Mouse (Mus musculus) WW6 (cell line): Measurements from ENCODE around the gene Dnaic1.

Source experiments
- DNase-seq: peaks from one replicate; pipeline ENCODE4 v3.0.0-alpha.2; 2013; ENCODE audit warnings: low read depth, low spot score

Dnaic1 gene

DNA sequence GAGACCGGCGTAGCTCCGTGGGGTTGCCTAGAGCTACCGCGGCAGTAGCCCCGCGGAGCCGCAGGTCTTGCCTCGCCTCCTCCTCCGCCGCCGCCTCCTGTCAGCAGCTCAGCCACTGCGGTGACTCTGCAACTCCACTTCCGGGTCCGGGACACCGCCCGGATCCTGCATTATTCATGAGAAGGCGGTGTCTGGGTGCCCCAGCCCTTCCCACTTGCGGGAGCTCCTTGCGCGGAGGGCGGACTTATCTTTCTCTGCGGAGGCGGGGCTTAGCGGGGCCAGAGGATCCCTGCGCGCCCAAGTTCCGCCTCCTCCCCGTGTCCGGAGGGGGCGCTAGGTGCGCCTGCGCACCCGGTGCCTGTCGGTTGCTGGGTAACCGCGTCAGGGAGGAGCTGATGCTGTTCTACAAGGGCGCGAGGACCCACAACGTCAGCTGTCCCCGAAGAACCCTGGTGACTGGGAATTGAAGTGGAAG is at the start of gene Dnaic1, which contains the start of gene Fam219a:
Gene Dnaic1, plus strand, starts transcription at position 365 of the 475 bp plus-strand sequence.
Gene Fam219a, minus strand, starts transcription at position 128 of the 475 bp plus-strand sequence.
- peak; percentile 97 for DNase-seq

DNA sequence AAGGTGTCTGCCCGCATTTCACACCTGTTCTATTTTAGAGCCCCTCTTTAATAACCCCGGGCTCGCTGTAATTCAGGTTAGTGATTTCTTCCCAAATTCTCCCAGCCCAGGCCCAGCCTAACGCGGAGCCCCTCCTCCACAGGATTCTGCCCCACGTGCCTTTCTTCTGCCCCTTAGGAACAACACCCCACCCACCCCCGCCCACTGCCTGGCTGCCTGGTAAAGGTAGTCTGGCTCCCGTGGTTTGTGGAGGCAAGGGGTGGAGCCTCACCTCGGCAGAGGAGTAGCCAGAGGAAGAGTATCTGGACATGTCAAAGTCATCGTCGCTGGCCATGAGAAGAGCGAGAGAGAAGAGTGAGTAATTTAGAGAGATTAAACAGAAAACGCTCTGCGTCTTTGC is 48.9 kb upstream of the Dnaic1 start:
- no peak for DNase-seq

DNA sequence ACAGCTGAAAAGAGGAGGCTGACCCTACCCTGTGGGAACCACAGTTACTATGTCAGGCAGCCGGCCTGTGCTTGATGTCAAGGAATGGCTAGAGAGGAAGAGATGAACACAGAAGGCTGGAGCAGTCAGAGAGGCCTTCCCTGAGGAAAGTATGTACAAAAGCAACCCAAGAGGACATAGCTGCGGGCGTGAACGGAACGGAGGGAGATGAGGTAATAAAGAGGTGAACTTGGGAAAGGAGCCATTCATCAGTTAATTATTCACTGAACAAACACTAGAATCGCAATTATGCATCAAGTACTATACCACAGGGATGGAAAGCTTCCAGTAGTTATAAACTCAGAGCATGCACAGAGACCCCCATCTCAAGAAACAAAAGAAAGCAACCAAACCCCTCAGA is 47.4 kb upstream of the Dnaic1 start:
- no peak for DNase-seq

DNA sequence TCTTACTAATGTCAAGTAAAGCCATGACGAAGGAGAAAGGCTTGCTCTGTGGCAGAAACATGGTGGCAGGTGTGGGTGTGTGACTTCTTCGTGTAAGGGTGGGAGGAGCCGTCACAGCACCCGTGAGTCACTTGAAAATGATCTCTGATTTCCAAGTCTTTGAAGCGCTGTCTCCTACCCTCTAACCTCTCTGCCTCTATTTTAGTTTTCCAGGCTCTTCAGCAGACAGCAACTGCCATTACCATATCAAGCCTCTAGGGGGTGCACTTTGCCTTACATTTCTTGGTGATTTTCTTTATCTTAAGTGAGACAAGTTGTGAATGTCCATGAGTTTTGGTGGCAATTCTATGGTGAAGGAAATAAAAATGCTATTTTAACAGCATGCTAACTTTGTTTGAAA is 46.8 kb upstream of the Dnaic1 start:
- DNase-seq, result no peak

DNA sequence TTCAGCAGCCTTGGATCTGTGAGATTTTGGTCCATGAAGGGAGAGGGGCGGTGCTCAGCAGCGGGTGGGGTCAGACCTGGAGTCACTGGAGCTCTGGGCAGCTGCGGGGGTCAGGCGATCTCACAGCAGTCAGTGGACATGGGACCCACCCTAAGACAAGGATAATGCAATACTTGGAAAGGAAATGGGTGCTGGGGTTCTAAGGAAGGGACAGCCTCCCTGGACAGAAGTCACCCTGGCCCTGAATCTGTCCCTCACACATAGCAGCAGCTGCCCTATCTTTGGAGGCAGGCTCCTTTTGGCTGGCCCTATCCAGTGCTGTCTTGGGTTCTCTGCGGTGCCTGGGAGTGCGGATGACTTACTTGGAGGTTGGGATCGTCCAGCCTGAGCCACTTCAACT is 45.7 kb upstream of the Dnaic1 start:
- no peak for DNase-seq

DNA sequence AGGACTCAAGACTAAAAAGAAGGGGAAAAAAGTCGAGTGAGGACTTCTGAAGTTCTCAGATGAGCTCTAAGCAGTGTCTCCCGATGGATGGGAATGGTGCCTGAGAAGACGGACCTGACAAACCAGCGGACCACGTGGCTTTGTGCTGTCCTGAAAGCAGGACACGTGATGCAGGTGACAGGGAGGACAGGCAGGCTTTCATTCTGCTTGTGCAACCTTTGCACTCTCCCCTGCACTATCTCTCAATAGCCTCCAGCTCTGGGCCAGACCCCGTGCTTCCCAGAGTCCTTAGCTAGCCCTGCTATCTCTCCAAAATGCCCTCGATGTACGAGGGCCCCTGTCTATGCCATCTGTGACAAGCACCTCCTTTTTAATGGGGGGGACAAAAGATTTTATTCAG is 44.7 kb upstream of the Dnaic1 start:
- no peak for DNase-seq

DNA sequence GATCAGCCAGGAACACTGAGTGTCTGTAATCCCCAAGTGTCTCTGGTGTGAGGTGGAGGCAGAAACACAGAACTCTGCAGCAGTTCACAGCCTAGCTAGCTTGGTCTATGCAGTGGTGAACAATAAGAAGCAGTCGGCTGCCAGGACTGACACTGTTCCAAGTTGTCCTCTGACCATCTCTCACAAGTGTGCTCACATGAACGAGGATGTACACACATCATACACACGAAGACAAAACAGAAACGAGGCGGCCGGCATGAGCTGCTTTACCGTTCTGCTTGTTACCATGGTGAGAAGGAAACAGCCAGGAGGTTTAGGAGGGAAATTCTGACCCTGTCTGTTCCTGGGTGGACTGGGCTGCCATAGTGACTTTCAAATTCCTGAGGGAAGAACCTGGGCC is 43.0 kb upstream of the Dnaic1 start:
- no peak for DNase-seq

DNA sequence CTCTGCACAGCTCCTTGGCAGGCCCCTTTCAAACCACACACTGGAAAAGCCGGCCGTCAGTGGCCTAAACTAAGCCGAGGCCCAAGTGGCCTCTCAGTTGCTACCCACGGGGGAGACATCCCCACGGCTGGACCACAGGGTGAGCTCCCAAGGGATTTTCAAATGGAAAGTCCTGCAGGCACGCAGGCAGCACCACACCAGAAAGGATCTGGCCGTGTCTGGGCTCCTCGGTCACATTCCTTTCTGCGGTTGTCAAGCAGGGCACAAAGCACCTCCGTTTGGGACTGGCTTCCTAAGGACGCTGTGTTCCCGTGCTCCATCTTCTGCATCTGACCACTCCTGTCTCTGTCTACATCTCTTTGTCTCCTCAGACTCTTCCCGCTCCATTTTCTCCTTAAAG is 42.5 kb upstream of the Dnaic1 start:
- no peak for DNase-seq

DNA sequence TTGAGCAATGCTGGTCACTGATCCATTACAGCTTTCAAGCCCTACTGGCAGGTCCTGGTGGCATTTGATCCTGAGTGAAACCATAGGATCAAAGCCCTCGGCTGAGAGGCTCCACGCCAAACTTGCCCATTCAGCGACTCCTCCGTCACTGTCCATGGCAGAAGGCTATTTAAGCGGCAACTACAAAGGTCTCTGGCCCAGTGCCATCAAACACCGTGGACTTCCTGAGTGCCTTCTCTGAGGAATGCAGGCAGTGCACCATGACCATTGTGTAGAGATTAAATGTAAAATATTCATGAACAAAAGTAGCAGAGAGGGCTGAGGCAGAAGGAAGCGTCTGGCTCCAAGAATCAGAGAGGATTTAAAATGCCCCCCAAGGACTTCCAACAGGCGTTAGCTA is 41.6 kb upstream of the Dnaic1 start:
- no peak for DNase-seq

DNA sequence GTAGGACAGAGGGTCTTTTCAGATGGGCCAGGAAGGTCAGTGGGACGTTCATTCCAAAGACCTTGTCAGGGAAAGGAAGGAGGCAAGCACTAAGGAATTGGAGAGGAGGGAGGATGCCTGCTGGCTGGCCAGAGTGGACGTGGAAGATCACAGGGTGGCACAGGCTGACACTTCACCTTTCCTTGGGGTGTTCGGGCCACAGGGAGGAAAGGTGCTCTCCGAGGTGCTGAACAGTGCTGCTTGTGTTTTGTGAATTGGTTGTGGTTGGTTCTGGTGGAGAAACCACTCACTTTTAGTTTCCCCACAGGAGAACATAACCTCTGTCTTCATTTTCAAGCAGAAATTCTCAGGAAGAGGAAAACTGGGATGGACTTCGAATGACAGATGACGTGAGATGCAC is 37.2 kb upstream of the Dnaic1 start:
- no peak for DNase-seq

DNA sequence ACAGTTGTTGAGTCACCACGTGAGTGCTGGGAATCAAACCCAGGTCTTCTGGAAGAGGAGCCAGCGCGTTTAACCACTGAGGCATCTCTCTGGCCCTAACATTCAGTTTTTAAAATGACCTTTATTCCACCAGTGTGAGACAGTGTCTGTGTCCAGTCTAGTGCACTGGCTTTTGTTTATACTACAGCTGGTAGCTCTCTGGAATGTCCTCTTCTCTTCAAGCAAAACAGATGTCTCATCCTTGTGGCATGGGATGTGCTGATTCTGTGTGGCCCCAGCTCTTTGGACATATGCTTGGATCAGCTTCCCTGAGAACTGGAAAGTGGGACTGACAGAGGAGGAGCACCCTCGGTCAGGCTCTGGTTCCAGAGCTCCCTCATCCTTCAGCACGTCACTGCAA is 34.7 kb upstream of the Dnaic1 start:
- DNase-seq, result no peak

DNA sequence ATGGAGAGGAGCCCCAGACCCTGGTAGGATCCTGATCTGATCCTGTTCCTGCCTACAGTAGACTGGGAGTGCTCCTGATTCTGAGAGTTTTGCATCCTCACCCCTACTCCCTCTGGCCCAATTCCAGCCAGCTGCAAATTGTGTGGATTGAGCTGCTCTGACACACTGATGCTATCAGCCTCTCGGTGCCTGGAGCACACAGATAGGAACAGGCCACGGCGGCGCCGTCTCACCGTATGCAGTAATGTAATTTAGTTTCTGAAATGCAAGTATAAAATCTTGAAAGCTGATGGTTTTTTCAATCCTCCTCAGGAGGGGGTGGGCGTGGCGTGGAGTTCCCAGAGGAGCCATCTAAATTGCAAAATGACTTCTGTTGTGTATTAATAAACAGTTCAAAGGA is 27.4 kb upstream of the Dnaic1 start:
- DNase-seq, result no peak

DNA sequence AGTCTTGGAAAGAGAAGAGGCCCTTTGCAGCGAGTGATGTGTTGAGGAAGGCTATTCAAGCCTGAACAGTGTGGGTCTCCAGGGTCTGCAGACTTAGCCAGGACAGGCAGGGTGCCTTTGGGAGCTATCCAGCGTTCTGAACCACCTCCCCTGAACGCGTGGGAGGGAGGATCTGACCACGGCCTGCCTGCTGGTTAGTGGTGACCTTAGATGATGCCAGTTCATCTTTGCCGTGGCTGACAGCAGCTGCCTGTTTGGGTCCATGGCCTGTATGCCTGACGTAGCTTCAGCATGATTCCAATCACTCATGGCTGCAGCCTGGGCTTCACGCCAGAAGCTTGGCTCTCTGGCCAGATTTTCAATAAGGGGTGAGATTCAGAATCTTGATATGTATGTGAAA is 23.6 kb upstream of the Dnaic1 start:
- no peak for DNase-seq

DNA sequence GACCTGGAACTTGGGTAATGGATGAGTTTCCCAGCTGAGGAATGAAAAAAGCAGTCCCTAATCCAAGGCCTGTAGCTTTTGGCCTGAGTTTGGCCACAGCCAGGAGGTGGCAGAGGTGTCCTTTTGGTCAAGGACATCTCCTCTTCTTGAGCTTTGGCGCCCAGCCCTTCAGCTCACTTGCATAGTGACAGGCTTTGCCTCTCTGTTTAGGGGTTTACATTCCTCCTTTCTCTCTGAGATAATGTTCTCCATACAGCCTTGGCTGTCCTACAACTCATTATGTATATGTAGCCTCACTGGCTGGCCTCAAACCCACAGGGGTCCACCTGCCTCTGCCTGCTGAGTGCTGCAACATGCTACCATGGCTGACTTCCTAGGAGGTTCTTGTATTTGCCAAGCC is 22.5 kb upstream of the Dnaic1 start:
- DNase-seq, result no peak

DNA sequence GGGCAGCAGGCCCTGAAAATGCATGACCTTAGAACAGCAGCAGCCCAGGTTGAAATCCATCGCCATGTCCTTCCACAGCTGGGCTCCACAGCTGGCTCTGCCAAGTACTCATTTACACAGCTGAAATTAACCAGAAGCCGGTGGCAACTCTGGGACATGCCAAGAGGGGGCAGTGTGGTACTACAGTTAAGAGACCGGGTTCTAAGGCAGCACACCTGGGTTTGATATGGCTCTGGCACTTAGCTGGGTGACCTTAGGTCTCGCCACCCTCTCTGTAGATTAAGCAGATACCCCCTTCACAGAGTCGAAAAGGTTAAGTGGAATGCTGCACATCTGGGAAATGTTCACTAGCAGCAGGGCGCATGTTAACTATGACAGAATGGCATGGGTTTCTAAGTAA is 17.0 kb upstream of the Dnaic1 start:
- DNase-seq, result no peak

DNA sequence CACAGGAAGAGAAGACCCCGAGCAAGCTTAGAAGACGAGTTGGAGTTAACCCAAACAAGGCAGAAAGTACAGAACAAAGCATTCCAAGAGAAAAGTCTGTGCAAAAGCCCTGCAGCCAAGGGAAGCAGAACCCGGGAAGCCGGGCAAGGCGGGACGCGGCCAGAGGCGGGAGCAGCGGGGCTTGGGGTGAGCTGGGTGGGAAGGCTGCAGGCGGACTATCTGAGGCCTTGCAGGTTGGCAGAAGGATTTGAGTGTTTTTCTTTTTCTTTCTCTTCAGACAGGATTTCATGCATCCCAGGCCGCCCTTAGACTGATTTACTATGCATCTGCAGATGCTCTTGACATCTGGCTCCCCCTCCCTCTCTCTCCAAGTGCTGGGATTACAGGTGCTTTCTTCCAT is 16.5 kb upstream of the Dnaic1 start:
- DNase-seq, result no peak

DNA sequence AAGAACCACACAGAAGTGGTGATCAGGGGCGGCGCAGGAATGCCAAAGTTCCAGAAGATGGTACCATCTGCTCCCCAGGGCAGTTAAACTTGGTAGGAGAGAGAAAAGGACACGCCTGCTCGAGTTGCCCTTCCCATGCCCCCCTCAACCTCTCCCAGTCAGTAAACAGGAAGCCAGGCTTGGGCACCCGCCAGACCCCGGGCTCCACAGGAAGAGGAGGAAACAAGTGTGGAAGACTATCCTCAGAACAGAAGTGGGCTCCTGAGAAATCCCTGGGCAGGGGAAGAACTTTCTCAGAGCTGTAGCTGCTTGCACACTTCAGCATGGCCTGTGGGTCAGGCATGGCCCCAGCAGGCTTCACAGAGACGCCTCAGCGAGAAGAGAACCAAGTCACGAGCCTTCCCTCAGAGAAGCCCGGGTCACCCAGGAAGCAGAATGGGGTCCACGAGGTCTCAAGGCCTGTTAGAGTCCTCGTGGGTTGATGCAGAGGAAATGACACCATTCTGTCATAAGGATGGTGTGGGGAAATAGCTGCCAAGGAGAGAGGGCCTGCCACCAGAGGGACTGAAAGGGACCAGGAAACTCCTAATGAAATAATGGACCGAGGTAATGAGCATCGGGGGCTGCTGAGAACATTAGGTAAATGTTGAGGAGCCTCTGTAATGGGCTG is 14.4 kb upstream of the Dnaic1 start:
- DNase-seq, result no peak

DNA sequence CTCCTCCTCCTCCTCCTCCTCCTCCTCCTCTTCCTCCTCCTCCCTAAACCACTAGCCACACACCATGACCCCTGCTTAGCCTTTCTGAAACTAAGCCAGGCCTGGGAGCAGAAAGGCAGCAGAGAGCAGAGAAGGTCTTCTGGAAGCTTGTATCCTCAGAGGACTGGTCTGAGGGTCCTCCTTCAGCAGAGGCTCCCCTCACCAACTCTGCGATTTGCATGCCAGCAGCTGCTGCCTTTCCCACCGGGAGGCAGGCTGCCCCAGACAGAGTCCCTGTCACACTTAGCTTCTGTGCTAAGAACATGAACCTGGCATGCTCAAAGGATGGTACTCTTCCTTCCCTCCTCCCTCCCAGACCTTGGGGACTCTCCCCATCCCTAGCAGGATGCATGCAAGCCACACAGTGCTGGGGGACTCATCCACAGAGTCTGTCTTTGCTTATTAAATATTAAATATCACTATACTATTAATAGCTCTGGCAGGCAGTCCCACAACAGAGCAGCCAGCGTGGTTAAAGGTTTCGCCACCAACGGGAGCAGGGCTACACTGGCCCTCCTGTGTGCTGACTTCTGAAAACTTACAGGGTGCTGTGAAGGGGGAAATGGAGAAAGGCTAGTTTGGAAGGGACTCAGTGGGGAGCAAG is 13.1 kb upstream of the Dnaic1 start:
- DNase-seq, result no peak

DNA sequence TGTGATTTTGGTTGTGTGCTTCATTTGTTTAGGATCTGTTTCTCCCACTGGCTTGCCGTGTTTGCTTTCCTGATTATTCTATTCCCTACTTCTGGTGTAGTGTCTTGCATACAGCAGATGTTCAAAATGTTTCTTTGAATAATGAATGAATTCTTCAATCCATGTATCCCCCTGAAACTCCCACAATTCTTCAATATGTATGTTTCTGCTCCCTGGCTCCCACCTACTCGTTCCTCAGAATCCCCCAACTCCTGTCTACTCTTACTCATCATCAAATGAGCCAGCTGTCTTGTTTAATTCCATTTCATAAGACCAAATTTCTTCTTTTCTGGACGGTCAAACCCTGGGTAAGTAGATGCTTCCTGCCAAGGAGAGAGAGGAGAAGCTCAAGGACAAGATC is 12.5 kb upstream of the Dnaic1 start:
- no peak for DNase-seq

DNA sequence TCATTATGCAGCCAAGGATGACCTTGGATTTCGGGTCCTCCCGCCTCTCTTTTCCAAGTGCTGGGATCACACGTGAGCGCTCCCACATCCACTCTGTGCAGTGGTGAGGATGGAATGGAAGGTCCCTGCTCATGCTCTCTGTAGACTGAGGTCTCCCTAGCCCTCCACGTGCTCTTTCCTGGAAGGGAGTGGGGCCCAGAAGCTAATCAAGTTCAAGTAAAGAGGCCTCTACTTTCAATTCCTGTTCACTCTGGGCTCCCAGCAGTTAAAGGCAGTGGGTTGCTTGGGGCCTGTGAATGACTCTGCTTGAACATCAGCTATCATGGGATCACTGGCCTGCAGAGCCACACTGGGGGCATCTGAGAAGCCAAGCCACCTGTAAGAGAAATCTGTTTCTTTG is 6.3 kb upstream of the Dnaic1 start:
- no peak for DNase-seq

DNA sequence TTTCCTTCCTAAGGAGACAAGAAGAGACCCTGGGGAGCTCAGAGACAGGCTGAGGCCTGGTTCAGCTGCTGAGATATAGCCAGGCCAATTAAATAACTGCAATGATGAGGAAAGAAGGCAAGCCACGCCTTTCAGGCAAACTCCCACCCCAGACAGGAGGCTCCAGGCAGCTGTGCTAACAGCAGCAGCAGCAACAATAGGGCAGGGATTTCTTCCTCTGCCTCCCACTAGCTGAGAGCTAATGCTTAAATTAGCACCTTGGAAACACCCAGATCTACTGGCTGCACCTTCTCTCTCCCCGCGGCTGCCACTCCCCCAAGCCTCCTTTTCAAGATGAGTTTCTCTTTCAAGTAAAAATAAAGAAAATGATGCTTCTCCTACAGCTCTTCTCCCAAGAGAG is 3.5 kb upstream of the Dnaic1 start:
- DNase-seq, result no peak

DNA sequence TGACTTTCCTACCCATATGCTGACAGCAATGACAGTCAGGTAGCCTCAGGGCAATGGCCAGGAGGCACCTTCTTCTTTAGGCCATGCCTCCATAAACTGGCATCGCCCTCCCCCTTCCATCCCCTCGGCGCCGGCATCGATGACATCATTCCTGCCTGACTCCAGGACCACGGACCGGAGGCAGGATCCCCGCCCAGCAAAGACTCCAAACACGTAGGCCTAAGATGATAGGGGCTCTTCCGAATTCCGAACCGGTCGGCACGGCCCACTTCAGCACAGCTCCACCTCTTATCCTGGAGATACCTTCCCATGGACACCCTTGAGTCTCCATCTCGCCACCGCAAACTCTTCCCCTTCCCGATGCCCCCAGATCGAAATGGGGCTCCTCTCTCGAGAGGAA is 1.3 kb upstream of the Dnaic1 start:
- DNase-seq, result no peak

DNA sequence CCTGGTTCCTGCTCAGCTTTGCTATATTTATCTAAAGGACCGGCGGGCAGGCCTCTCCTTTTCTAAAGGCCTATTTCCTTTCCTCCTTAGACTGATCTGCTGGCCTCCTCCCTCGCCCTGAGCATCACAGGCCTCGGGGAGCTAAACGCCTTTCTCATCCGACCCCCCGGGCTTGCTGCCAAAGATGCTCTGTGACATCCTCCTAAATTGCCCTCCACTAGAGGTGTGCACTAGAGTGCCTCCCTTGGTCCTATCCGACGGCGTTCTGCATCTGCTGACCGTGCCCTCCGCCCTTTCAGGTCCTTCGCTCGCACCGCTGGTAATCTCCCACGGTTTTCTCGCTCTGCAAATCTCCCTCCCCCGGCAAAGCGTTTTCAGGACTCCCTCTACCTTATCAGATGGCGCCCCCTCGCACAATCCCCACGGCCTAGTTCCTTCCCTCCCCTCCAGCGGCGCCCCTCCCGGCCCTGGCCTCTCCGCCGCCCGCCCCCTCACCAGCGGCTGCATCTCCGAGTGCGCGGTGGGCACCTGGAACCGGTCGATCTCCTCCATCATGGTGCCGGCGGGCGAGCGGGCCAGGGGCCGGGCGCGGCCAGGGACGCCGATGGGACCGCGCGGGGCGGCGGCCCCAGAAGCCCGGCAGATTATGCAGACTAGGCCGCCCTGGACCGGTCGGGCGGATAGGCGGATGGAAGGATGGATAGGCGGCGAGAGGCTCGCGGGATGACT is 729 bp upstream of the Dnaic1 start:
- DNase-seq, result no peak
